In genomic region chr8:61348518-61348917, GRCm38 (mm10) we compare ENCODE assay signal across 24 mouse cellular contexts.
A peak's percentile ranks its signal among the peaks of the same experiment; 100 is the strongest.
DNase-seq lines count a peak whose midpoint lies in the region; ATAC-seq and TF ChIP-seq lines count a peak whose summit lies in the region.
"Had no signal": no experiment of that assay in that cellular context is flagged by ENCODE, and none has a peak within 500 bp of the region (broad histone marks: within the 10 kb centered on the region; RNA-seq: fewer than 3 reads in every experiment).

No protein-coding gene starts in this region.

- H3K9ac ChIP-seq in heart, adult 2 months (ENCODE audit: low read depth, low read length) = no peak overlapping the region
- no peak overlapping the region for H3K9ac ChIP-seq in intestine, embryonic 15.5 days
- H3K9ac ChIP-seq in intestine, postnatal 0 days (ENCODE audit: low read depth, low read length) = no peak overlapping the region
- H3K9ac ChIP-seq: embryonic facial prominence, embryonic 12.5 days; embryonic facial prominence, embryonic 15.5 days; heart, embryonic 13.5 days; hindbrain, embryonic 13.5 days had no signal

- H3K4me3 ChIP-seq in heart, adult 2 months = no peak overlapping the region
- no peak overlapping the region for H3K4me3 ChIP-seq in intestine, embryonic 15.5 days (replicated peaks)
- H3K4me3 ChIP-seq in intestine, postnatal 0 days (ENCODE audit: low read depth, low read length) = no peak overlapping the region
- H3K4me3 ChIP-seq in small intestine, adult 2 months (ENCODE audit: low read depth, low read length) = no peak overlapping the region
- H3K4me3 ChIP-seq: embryonic facial prominence, embryonic 12.5 days; embryonic facial prominence, embryonic 15.5 days; heart, embryonic 13.5 days; hindbrain, embryonic 13.5 days had no signal

- DNase-seq in heart, adult 11 months = peak; percentile 40
- no peak for DNase-seq in heart, adult 2 months
- peak; percentile 25 for DNase-seq in testis, postnatal 14 days (ENCODE audit: low spot score)
- DNase-seq in testis, postnatal 10 days (ENCODE audit: low spot score) = no peak
- DNase-seq in kidney, adult 18-20 months = no peak
- DNase-seq: adrenal gland, adult 2 months; adrenal gland, postnatal 14 days; cerebellum, adult 11 months; cerebellum, adult 2 months; cerebellum, adult 9-11 months; cerebellum, postnatal 25 days; gastrocnemius, postnatal 10 days; gastrocnemius, postnatal 36 days; heart, postnatal 14 days had no signal

- 0 out of 2 replicates have a peak, but pooled peaks cover 1% of the 10 kb centered on the region for H3K79me2 ChIP-seq in heart, adult 2 months (replicated peaks; ENCODE audit: control insufficient read depth, insufficient read depth, low read length)

- no peaks in the 10 kb centered on the region for H3K9me3 ChIP-seq in intestine, embryonic 15.5 days
- no peaks in the 10 kb centered on the region for H3K9me3 ChIP-seq in intestine, postnatal 0 days (ENCODE audit: control insufficient read depth)
- H3K9me3 ChIP-seq: embryonic facial prominence, embryonic 12.5 days; embryonic facial prominence, embryonic 15.5 days; heart, embryonic 13.5 days; hindbrain, embryonic 13.5 days had no signal

- H3K4me1 ChIP-seq in heart, adult 2 months (ENCODE audit: control insufficient read depth, insufficient read depth, low read length) = peaks cover 5% of the 10 kb centered on the region
- H3K4me1 ChIP-seq in intestine, embryonic 15.5 days (replicated peaks) = no peaks in the 10 kb centered on the region
- H3K4me1 ChIP-seq in intestine, postnatal 0 days (replicated peaks; ENCODE audit: control insufficient read depth, insufficient read depth, low read length) = no peaks in the 10 kb centered on the region
- H3K4me1 ChIP-seq in small intestine, adult 2 months (ENCODE audit: control insufficient read depth, insufficient read depth, insufficient read length, low read length) = peaks cover 5% of the 10 kb centered on the region; the same call in 1 of the 2 replicates

- peaks cover 6% of the 10 kb centered on the region for H3K36me3 ChIP-seq in heart, adult 2 months (ENCODE audit: control insufficient read depth, insufficient read depth, low read length)
- H3K36me3 ChIP-seq in intestine, embryonic 15.5 days = no peaks in the 10 kb centered on the region
- H3K36me3 ChIP-seq in intestine, postnatal 0 days (ENCODE audit: control insufficient read depth, insufficient read depth) = peaks cover 15% of the 10 kb centered on the region
- peaks cover 12% of the 10 kb centered on the region for H3K36me3 ChIP-seq in small intestine, adult 2 months (ENCODE audit: control insufficient read depth, insufficient read depth, low read length)

- intact Hi-C loops in heart, adult 2 months (cut with DNase I) = no loop called here

- TF ChIP-seq EP300 in heart, adult 2 months (IDR thresholded peaks at IDR 0.05; ENCODE audit: insufficient read depth, low read depth, low read length) = no peak

- H3K4me2 ChIP-seq in intestine, embryonic 15.5 days (replicated peaks) = no peak overlapping the region
- no peak overlapping the region for H3K4me2 ChIP-seq in intestine, postnatal 0 days (replicated peaks; ENCODE audit: low read depth)
- H3K4me2 ChIP-seq: embryonic facial prominence, embryonic 12.5 days; embryonic facial prominence, embryonic 15.5 days; heart, embryonic 13.5 days; hindbrain, embryonic 13.5 days had no signal

- ATAC-seq in intestine, embryonic 15.5 days = peak; percentile 80
- ATAC-seq in intestine, postnatal 0 days = no peak
- ATAC-seq: CD4-positive, CD25-positive, alpha-beta regulatory T cell, adult 4 months; hindbrain, postnatal 0 days; inflammation-experienced regulatory T-cells, adult 6 months had no signal

- TF ChIP-seq POLR2A in heart, adult 2 months (IDR thresholded peaks at IDR 0.05; ENCODE audit: insufficient read depth, low read depth, low read length) = no peak
- TF ChIP-seq POLR2A in small intestine, adult 2 months (IDR thresholded peaks at IDR 0.05; ENCODE audit: low read depth, low read length) = no peak

- no peak for TF ChIP-seq CTCF in heart, adult 2 months (IDR thresholded peaks at IDR 0.05)
- no peak for TF ChIP-seq CTCF in intestine, postnatal 0 days (IDR thresholded peaks at IDR 0.05; ENCODE audit: low read depth)
- TF ChIP-seq CTCF in small intestine, adult 2 months (IDR thresholded peaks at IDR 0.05; ENCODE audit: extremely low read depth, insufficient read length, insufficient replicate concordance, low read depth, low read length) = no peak

- 10% methylated on average over 8 of the region's 8 CpGs for WGBS in heart, adult 2 months
- WGBS in intestine, embryonic 15.5 days = 35% methylated on average over 8 of the region's 8 CpGs
- WGBS in intestine, postnatal 0 days = 21% methylated on average over 8 of the region's 8 CpGs
- WGBS in small intestine, adult 2 months = 26% methylated on average over 8 of the region's 8 CpGs

- no peak overlapping the region for H3K27ac ChIP-seq in heart, adult 2 months
- no peak overlapping the region for H3K27ac ChIP-seq in intestine, embryonic 15.5 days
- H3K27ac ChIP-seq in intestine, postnatal 0 days (ENCODE audit: low read depth, low read length) = no peak overlapping the region
- H3K27ac ChIP-seq in small intestine, adult 2 months (ENCODE audit: insufficient read depth, low read depth, low read length) = 0 out of 2 replicates have a peak overlapping the region, but pooled peaks have one; percentile 12
- H3K27ac ChIP-seq: embryonic facial prominence, embryonic 12.5 days; embryonic facial prominence, embryonic 15.5 days; heart, embryonic 13.5 days; hindbrain, embryonic 13.5 days; hindbrain, postnatal 0 days had no signal

- no peaks in the 10 kb centered on the region for H3K27me3 ChIP-seq in heart, adult 2 months (ENCODE audit: control insufficient read depth, insufficient read depth, low read length)
- H3K27me3 ChIP-seq in intestine, embryonic 15.5 days (replicated peaks) = no peaks in the 10 kb centered on the region
- H3K27me3 ChIP-seq in intestine, postnatal 0 days (replicated peaks; ENCODE audit: control insufficient read depth, insufficient read depth, low read length) = no peaks in the 10 kb centered on the region
- H3K27me3 ChIP-seq in small intestine, adult 2 months (ENCODE audit: control insufficient read depth, insufficient read depth, low read length) = no peaks in the 10 kb centered on the region
- H3K27me3 ChIP-seq: embryonic facial prominence, embryonic 12.5 days; embryonic facial prominence, embryonic 15.5 days; heart, embryonic 13.5 days; hindbrain, embryonic 13.5 days had no signal

Comparison
In these comparisons a context has a peak if more than half of its experiments do, and no peak if none do; other contexts are left out.
1. DNase-seq: peak in heart, adult 11 months (single experiment) and testis, postnatal 14 days (single experiment); none in heart, adult 2 months (0 of 2), testis, postnatal 10 days (single experiment) and kidney, adult 18-20 months (single experiment).